Mouse (Mus musculus): ENCODE data around the gene Zfhx2. TPM values are rescaled to one million over a fixed set of nuclear protein-coding genes. Genes with fewer than 3 reads are reported as not detected.

The Zfhx2 gene
- total and polyA plus RNA-seq, 3 experiments, result 0.42 to 3.2 TPM; not detected in 1

GRCm38 (mm10) chr14:55032695-55033225, 59.4 kb downstream of the Zfhx2 start:
- no peak for DNase-seq (ENCODE audit: low read depth, low spot score)
- Histone ChIP-seq H3K9me3 (replicated peaks; ENCODE audit: insufficient read depth, low read length) (no peaks in the 10 kb centered on the region), H3K27ac (ENCODE audit: control insufficient read depth, low read depth, low read length) (no peak overlapping the region), H3K9ac (ENCODE audit: control insufficient read depth, low read depth, low read length, poor library complexity, severe bottlenecking) (no peak overlapping the region), H3K79me2 (ENCODE audit: control insufficient read depth, insufficient read depth, low read length, poor library complexity) (no peaks in the 10 kb centered on the region), H3K4me1 (ENCODE audit: control insufficient read depth in 1 of 2, insufficient read depth in 2 of 2, low read length in 2 of 2) (peaks cover 2 to 7% of the 10 kb centered on the region in 2 experiments; a peak in 3 of 4 replicates), H3K27me3 (ENCODE audit: control insufficient read depth in 1 of 2, insufficient read depth in 2 of 2, low read length in 2 of 2) (no peaks in the 10 kb centered on the region), H3K36me3 (ENCODE audit: control insufficient read depth in 1 of 2, insufficient read depth in 2 of 2, low read length in 2 of 2) (peaks cover 0 to 8% of the 10 kb centered on the region in 2 experiments; a peak in 2 of 4 replicates), H3K4me3 (ENCODE audit: control insufficient read depth in 1 of 2, insufficient read depth in 1 of 2, low read depth in 2 of 2, low read length in 2 of 2) (no peak overlapping the region)
- no peak for TF ChIP-seq POLR2AphosphoS5 (IDR thresholded peaks at IDR 0.05; ENCODE audit: borderline replicate concordance, low read depth, low read length)
- no peak for TF ChIP-seq RCOR1 (IDR thresholded peaks at IDR 0.05; ENCODE audit: low read depth, low read length)
- no peak for TF ChIP-seq MAZ (IDR thresholded peaks at IDR 0.05; ENCODE audit: low read depth, low read length)
- TF ChIP-seq SMC3 (IDR thresholded peaks at IDR 0.05; ENCODE audit: low read depth, low read length), result no peak
- no peak for TF ChIP-seq ZC3H11A (IDR thresholded peaks at IDR 0.05; ENCODE audit: low read depth, low read length)
- no peak for TF ChIP-seq JUND (IDR thresholded peaks at IDR 0.05; ENCODE audit: low read depth, low read length)
- TF ChIP-seq CHD2 (IDR thresholded peaks at IDR 0.05; ENCODE audit: low read length), result no peak
- no peak for TF ChIP-seq MYC (IDR thresholded peaks at IDR 0.05; ENCODE audit: low read depth, low read length)
- TF ChIP-seq RAD21 (IDR thresholded peaks at IDR 0.05; ENCODE audit: low read depth, low read length), result no peak
- no peak for TF ChIP-seq GABPA (IDR thresholded peaks at IDR 0.05; ENCODE audit: low read depth, low read length)
- TF ChIP-seq NELFE (IDR thresholded peaks at IDR 0.05; ENCODE audit: low read depth, low read length), result no peak
- no peak for TF ChIP-seq CHD1 (IDR thresholded peaks at IDR 0.05; ENCODE audit: low read depth, low read length)
- TF ChIP-seq POLR2AphosphoS2 (IDR thresholded peaks at IDR 0.05; ENCODE audit: low read length), result no peak

GRCm38 (mm10) chr14:55029034-55029698, 63.0 kb downstream of the Zfhx2 start:
- Histone ChIP-seq H3K27me3 (ENCODE audit: control insufficient read depth in 1 of 2, insufficient read depth in 2 of 2, low read length in 2 of 2) (no peaks in the 10 kb centered on the region), H3K4me3 (ENCODE audit: control insufficient read depth in 1 of 2, insufficient read depth in 1 of 2, low read depth in 2 of 2, low read length in 2 of 2) (no peak overlapping the region), H3K27ac (ENCODE audit: control insufficient read depth, low read depth, low read length) (no peak overlapping the region), H3K9me3 (replicated peaks; ENCODE audit: insufficient read depth, low read length) (no peaks in the 10 kb centered on the region), H3K36me3 (ENCODE audit: control insufficient read depth in 1 of 2, insufficient read depth in 2 of 2, low read length in 2 of 2) (peaks cover under 1 to 8% of the 10 kb centered on the region in 2 experiments; a peak in 3 of 4 replicates), H3K79me2 (ENCODE audit: control insufficient read depth, insufficient read depth, low read length, poor library complexity) (no peaks in the 10 kb centered on the region), H3K4me1 (ENCODE audit: control insufficient read depth in 1 of 2, insufficient read depth in 2 of 2, low read length in 2 of 2) (peaks cover 2 to 7% of the 10 kb centered on the region in 2 experiments; a peak in 3 of 4 replicates), H3K9ac (ENCODE audit: control insufficient read depth, low read depth, low read length, poor library complexity, severe bottlenecking) (no peak overlapping the region)
- TF ChIP-seq MAZ (IDR thresholded peaks at IDR 0.05; ENCODE audit: low read depth, low read length) (no peak), RCOR1 (IDR thresholded peaks at IDR 0.05; ENCODE audit: low read depth, low read length) (no peak), GATA1 (IDR thresholded peaks at IDR 0.05; ENCODE audit: low read depth, low read length) (0 out of 2 replicates have a peak, but pooled peaks have one; percentile 14), JUND (IDR thresholded peaks at IDR 0.05; ENCODE audit: low read depth, low read length) (no peak), EP300 (IDR thresholded peaks at IDR 0.05; ENCODE audit: low read depth in 1 of 2, low read length in 2 of 2) (peak in 1 of 2 experiments; percentile 31; a peak in 1 of 4 replicates), POLR2AphosphoS2 (IDR thresholded peaks at IDR 0.05; ENCODE audit: low read length) (no peak), MAX (IDR thresholded peaks at IDR 0.05; ENCODE audit: low read length) (no peak), CTCF (IDR thresholded peaks at IDR 0.05 in 2 of 3, conservative IDR thresholded peaks at IDR 0.05 in 1 of 3; ENCODE audit: control insufficient read depth in 1 of 3, insufficient read depth in 1 of 3, low read depth in 2 of 3, low read length in 3 of 3, poor library complexity in 1 of 3, severe bottlenecking in 1 of 3) (peak; percentile 54 to 79 (median 55); a peak in 5 of 6 replicates), SMC3 (IDR thresholded peaks at IDR 0.05; ENCODE audit: low read depth, low read length) (peak; percentile 18; the same call in 1 of the 2 replicates), RAD21 (IDR thresholded peaks at IDR 0.05; ENCODE audit: low read depth, low read length) (peak; percentile 29)
- peak; percentile 39 for DNase-seq (ENCODE audit: low read depth, low spot score)

Data from MEL (cell line).